Mouse (Mus musculus): ENCODE results near the gene Prss44. TPM values are rescaled to one million over a fixed set of nuclear protein-coding genes. Genes with fewer than 3 reads are reported as not detected.

The Prss44 gene
- polyA plus RNA-seq, 1 experiment: 0.54 TPM

- H3K36me3 ChIP-seq (ENCODE audit: control insufficient read depth, insufficient read depth, low read length, poor library complexity, severe bottlenecking): no peaks in the 10 kb centered on the region
- TF ChIP-seq EP300 (IDR thresholded peaks at IDR 0.05; ENCODE audit: insufficient read depth, low read depth, low read length): no peak
- TF ChIP-seq POLR2A (IDR thresholded peaks at IDR 0.05; ENCODE audit: insufficient read depth, low read length): no peak
- no peak for TF ChIP-seq CTCF (IDR thresholded peaks at IDR 0.05; ENCODE audit: low read depth, low read length)
- no peak overlapping the region for H3K27ac ChIP-seq (ENCODE audit: insufficient read depth, low read length)
- H3K4me1 ChIP-seq (ENCODE audit: control insufficient read depth, insufficient read depth, low read length): no peaks in the 10 kb centered on the region
- no peak overlapping the region for H3K4me3 ChIP-seq (ENCODE audit: low read depth, low read length)
- H3K9ac ChIP-seq (ENCODE audit: low read depth, poor library complexity, severe bottlenecking): no peak overlapping the region
- no peaks in the 10 kb centered on the region for H3K27me3 ChIP-seq (ENCODE audit: control insufficient read depth, insufficient read depth, low read length, poor library complexity, severe bottlenecking)
- H3K9me3 ChIP-seq (replicated peaks; ENCODE audit: control insufficient read depth, insufficient read depth, low read length, poor library complexity, severe bottlenecking): no peaks in the 10 kb centered on the region
Observed at GRCm38 (mm10) chr9:110778559-110778958, 35.2 kb upstream of the Prss44 start.

GRCm38 (mm10) chr9:110779242-110779913, 34.4 kb upstream of the Prss44 start:
- no peak for TF ChIP-seq POLR2A (IDR thresholded peaks at IDR 0.05; ENCODE audit: insufficient read depth, low read length)
- peak; percentile 48 for TF ChIP-seq CTCF (IDR thresholded peaks at IDR 0.05; ENCODE audit: low read depth, low read length)
- no peak for TF ChIP-seq EP300 (IDR thresholded peaks at IDR 0.05; ENCODE audit: insufficient read depth, low read depth, low read length)
- no peak overlapping the region for H3K27ac ChIP-seq (ENCODE audit: insufficient read depth, low read length)
- H3K9ac ChIP-seq (ENCODE audit: low read depth, poor library complexity, severe bottlenecking): no peak overlapping the region
- no peaks in the 10 kb centered on the region for H3K36me3 ChIP-seq (ENCODE audit: control insufficient read depth, insufficient read depth, low read length, poor library complexity, severe bottlenecking)
- no peaks in the 10 kb centered on the region for H3K27me3 ChIP-seq (ENCODE audit: control insufficient read depth, insufficient read depth, low read length, poor library complexity, severe bottlenecking)
- no peak overlapping the region for H3K4me3 ChIP-seq (ENCODE audit: low read depth, low read length)
- H3K4me1 ChIP-seq (ENCODE audit: control insufficient read depth, insufficient read depth, low read length): no peaks in the 10 kb centered on the region
- no peaks in the 10 kb centered on the region for H3K9me3 ChIP-seq (replicated peaks; ENCODE audit: control insufficient read depth, insufficient read depth, low read length, poor library complexity, severe bottlenecking)

- H3K9me3 ChIP-seq (replicated peaks; ENCODE audit: control insufficient read depth, insufficient read depth, low read length, poor library complexity, severe bottlenecking): no peaks in the 10 kb centered on the region
- no peaks in the 10 kb centered on the region for H3K4me1 ChIP-seq (ENCODE audit: control insufficient read depth, insufficient read depth, low read length)
- H3K36me3 ChIP-seq (ENCODE audit: control insufficient read depth, insufficient read depth, low read length, poor library complexity, severe bottlenecking): no peaks in the 10 kb centered on the region
- no peak overlapping the region for H3K27ac ChIP-seq (ENCODE audit: insufficient read depth, low read length)
- no peak for TF ChIP-seq POLR2A (IDR thresholded peaks at IDR 0.05; ENCODE audit: insufficient read depth, low read length)
- TF ChIP-seq CTCF (IDR thresholded peaks at IDR 0.05; ENCODE audit: low read depth, low read length): peak; percentile 67
- H3K27me3 ChIP-seq (ENCODE audit: control insufficient read depth, insufficient read depth, low read length, poor library complexity, severe bottlenecking): no peaks in the 10 kb centered on the region
- H3K9ac ChIP-seq (ENCODE audit: low read depth, poor library complexity, severe bottlenecking): peak overlapping the region; percentile 72
- peak overlapping the region; percentile 65 for H3K4me3 ChIP-seq (ENCODE audit: low read depth, low read length)
Observed at GRCm38 (mm10) chr9:110781256-110781721, 32.5 kb upstream of the Prss44 start.

GRCm38 (mm10) chr9:110781731-110782130, 32.1 kb upstream of the Prss44 start:
- Histone ChIP-seq H3K27ac (ENCODE audit: insufficient read depth, low read length) (no peak overlapping the region), H3K4me3 (ENCODE audit: low read depth, low read length) (peak overlapping the region; percentile 65), H3K9ac (ENCODE audit: low read depth, poor library complexity, severe bottlenecking) (peak overlapping the region; percentile 72), H3K9me3 (replicated peaks; ENCODE audit: control insufficient read depth, insufficient read depth, low read length, poor library complexity, severe bottlenecking) (no peaks in the 10 kb centered on the region), H3K36me3 (ENCODE audit: control insufficient read depth, insufficient read depth, low read length, poor library complexity, severe bottlenecking) (no peaks in the 10 kb centered on the region), H3K4me1 (ENCODE audit: control insufficient read depth, insufficient read depth, low read length) (no peaks in the 10 kb centered on the region), H3K27me3 (ENCODE audit: control insufficient read depth, insufficient read depth, low read length, poor library complexity, severe bottlenecking) (no peaks in the 10 kb centered on the region)
- TF ChIP-seq EP300 (IDR thresholded peaks at IDR 0.05; ENCODE audit: insufficient read depth, low read depth, low read length): no peak
- peak; percentile 32 for TF ChIP-seq CTCF (IDR thresholded peaks at IDR 0.05; ENCODE audit: low read depth, low read length)

- Histone ChIP-seq H3K4me3 (ENCODE audit: low read depth, low read length) (no peak overlapping the region), H3K27me3 (ENCODE audit: control insufficient read depth, insufficient read depth, low read length, poor library complexity, severe bottlenecking) (no peaks in the 10 kb centered on the region), H3K36me3 (ENCODE audit: control insufficient read depth, insufficient read depth, low read length, poor library complexity, severe bottlenecking) (no peaks in the 10 kb centered on the region), H3K27ac (ENCODE audit: insufficient read depth, low read length) (no peak overlapping the region), H3K9me3 (replicated peaks; ENCODE audit: control insufficient read depth, insufficient read depth, low read length, poor library complexity, severe bottlenecking) (no peaks in the 10 kb centered on the region), H3K4me1 (ENCODE audit: control insufficient read depth, insufficient read depth, low read length) (no peaks in the 10 kb centered on the region), H3K9ac (ENCODE audit: low read depth, poor library complexity, severe bottlenecking) (no peak overlapping the region)
- no peak for TF ChIP-seq CTCF (IDR thresholded peaks at IDR 0.05; ENCODE audit: low read depth, low read length)
- TF ChIP-seq EP300 (IDR thresholded peaks at IDR 0.05; ENCODE audit: insufficient read depth, low read depth, low read length): no peak
- no peak for TF ChIP-seq POLR2A (IDR thresholded peaks at IDR 0.05; ENCODE audit: insufficient read depth, low read length)
Observed at GRCm38 (mm10) chr9:110783611-110784010, 30.2 kb upstream of the Prss44 start.

GRCm38 (mm10) chr9:110788169-110788568, 25.6 kb upstream of the Prss44 start:
- no peak for TF ChIP-seq EP300 (IDR thresholded peaks at IDR 0.05; ENCODE audit: insufficient read depth, low read depth, low read length)
- no peak for TF ChIP-seq POLR2A (IDR thresholded peaks at IDR 0.05; ENCODE audit: insufficient read depth, low read length)
- TF ChIP-seq CTCF (IDR thresholded peaks at IDR 0.05; ENCODE audit: low read depth, low read length): no peak
- no peaks in the 10 kb centered on the region for H3K27me3 ChIP-seq (ENCODE audit: control insufficient read depth, insufficient read depth, low read length, poor library complexity, severe bottlenecking)

More at GRCm38 (mm10) chr9:110788169-110788568, 25.6 kb upstream of the Prss44 start:
- no peaks in the 10 kb centered on the region for H3K36me3 ChIP-seq (ENCODE audit: control insufficient read depth, insufficient read depth, low read length, poor library complexity, severe bottlenecking)
- H3K9ac ChIP-seq (ENCODE audit: low read depth, poor library complexity, severe bottlenecking): no peak overlapping the region
- H3K9me3 ChIP-seq (replicated peaks; ENCODE audit: control insufficient read depth, insufficient read depth, low read length, poor library complexity, severe bottlenecking): no peaks in the 10 kb centered on the region
- H3K4me1 ChIP-seq (ENCODE audit: control insufficient read depth, insufficient read depth, low read length): no peaks in the 10 kb centered on the region
- no peak overlapping the region for H3K4me3 ChIP-seq (ENCODE audit: low read depth, low read length)
- no peak overlapping the region for H3K27ac ChIP-seq (ENCODE audit: insufficient read depth, low read length)

Data from ES-Bruce4 (cell line).